Mouse (Mus musculus): ENCODE measurements around the gene Dcst1.

Dcst1 gene

DNA sequence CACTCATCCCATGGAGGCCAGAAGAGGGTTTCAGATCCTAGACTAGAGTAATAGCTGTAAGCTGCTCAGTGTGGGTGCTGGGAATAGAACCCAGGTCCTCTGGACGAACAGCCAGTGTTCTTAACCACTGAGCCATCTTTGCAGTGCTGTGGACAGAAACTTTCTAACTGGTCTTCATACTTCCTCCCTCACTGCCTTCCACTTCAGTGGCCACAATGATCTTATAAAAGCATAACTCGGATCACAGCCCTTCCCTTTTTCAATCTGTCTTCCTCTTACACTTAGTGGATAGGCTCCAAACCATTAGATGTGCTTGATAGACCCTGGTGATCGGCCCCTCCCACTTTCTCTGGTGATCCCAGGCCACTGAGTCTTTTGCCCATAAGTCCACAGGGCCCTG, 4.8 kb downstream of the Dcst1 start:
- no peak for DNase-seq

DNA sequence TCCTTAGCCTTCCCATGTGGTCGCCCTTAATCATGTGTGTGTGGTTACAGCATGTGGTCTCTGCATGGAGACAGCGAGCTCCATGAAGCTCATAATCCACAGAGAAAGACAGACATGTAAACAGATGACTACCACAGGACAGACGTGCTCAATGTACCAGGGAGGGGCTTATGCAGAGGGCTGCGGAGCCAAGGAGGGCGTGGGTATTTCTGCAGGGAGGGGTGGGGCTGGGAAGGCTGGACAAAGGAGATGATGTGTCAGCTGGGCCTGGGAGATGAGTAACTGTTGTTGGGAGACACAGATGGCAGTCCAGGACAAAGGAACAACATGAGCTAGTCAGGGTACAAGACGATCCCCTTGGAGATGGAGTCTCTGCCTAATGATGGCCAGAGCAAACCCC, 5.4 kb downstream of the Dcst1 start:
- no peak for DNase-seq

DNA sequence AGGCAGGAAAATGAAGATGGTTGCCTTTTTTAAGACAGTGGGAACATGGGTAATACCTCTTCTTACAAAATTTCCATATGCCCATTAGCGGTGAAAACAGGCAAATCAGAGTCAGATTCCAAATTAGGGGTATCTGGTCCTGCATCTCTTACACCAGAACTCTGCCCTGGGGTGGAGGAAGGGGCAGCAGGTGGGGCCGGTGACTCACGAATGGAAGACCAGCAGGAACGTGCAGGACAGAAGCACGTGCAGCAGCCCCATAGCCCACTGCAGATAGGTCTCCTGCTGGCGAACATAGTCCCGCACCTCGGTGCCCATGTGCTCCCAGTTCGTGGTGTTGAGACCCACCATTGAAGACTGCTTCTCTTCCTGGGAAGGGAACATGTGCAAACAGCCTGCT, 9.0 kb downstream of the Dcst1 start:
- DNase-seq: no peak

DNA sequence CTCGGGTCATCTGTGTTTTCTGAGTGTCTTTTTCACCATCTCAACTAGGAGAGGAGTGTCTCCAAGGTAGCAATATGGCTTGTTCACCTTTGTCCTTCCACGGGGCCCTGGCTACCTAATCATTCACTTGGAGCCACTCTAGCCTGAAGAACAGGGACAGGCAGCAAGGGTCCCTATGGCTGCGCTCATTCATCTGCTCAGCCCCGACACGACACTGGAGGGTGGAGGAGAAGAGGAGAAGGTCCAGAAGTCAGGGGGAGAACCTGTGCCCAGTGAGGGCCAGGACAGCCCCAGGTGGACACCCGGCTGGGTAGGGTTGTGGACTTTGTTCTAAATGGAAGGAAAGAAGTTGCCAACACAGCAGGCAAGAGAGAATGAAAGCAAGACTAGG, 9.5 kb downstream of the Dcst1 start:
- peak; percentile 51 for DNase-seq

DNA sequence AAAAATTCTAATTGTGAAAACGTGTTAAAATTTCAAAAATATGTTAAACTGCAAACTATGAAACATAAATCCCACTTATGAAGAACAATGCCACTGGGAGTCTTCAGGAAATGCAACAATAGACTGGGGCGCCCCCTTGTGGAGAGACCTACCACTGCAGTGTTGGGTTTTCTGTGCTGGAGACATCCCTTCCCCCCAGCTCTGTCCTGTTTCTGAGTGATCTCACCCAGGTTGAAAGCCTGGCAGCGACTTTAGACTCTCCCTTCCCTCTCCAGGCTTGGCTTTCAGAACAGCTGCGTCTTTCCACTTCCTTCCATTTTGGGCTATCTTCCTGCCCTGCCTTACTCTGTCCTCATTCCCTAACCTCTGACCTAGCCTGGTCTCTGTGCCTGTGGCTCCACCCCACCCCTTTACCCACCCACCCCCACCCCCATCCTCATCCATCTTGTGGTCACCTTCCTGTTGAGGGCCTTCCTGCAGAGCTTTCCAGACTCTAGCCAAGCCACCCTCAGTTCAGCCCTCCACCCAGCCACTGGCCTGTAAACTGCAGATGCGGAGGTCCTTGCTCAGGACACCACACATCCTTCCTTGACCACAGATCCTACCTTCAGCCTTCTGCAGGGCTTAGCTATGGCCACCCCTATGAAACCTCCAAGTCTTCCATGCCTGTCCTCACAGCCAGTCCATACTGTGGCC, 10.1 kb downstream of the Dcst1 start:
- peak; percentile 91 for DNase-seq

DNA sequence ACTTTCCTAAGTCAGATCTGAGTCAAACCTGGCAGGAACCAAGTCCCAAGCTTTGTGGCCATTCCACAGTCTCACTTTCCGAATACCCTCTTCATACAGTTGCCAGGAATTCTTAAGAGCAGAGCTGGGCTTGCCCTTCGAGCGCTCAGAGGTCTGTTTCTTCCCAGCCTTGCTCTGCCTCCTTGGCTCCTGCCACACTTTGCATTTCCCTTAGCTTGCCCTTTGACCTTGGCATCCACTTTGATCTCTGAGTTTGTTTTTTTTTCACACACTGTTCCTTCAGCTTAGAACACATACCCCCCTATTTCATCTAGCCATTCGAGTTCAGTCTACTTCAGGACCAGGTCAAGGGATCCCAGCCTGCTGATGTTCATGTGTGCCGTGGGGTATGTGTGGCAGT, 13.8 kb downstream of the Dcst1 start:
- DNase-seq: peak; percentile 40

DNA sequence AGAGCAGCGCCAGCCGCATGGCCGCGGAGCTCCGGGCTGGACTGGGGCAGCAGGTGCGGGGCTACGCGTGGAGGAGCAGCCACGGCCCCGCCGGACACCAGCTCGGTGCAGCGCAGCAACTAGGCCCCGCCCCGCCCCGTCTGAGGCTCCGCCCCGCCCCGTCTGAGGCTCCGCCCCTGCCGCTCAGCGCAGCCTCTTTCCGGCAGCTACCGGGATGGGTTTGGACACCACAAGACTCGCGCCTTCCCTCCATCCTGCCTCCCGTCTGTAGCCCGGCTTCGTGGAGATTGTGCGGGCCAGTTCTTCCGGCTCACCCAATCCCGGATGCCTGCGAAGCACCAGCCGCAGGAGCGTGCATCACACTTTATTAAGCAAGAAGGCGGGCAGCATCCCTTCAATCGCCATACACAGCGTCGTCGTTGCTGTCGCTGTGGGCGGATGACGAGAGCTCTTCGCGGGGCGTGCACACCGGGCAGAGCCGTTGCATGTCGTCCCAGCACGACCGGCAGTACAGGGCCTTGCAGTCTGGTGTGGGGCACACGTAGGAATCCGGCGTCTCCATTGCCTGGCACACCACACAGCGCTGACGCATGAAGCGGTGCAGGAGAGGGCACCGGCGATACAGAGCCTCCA, 15.1 kb downstream of the Dcst1 start, which contains the start of gene Adam15:
TSS of gene Adam15 (minus strand) at position 128 of the 633 bp plus-strand sequence.
- DNase-seq: peak; percentile 94

DNA sequence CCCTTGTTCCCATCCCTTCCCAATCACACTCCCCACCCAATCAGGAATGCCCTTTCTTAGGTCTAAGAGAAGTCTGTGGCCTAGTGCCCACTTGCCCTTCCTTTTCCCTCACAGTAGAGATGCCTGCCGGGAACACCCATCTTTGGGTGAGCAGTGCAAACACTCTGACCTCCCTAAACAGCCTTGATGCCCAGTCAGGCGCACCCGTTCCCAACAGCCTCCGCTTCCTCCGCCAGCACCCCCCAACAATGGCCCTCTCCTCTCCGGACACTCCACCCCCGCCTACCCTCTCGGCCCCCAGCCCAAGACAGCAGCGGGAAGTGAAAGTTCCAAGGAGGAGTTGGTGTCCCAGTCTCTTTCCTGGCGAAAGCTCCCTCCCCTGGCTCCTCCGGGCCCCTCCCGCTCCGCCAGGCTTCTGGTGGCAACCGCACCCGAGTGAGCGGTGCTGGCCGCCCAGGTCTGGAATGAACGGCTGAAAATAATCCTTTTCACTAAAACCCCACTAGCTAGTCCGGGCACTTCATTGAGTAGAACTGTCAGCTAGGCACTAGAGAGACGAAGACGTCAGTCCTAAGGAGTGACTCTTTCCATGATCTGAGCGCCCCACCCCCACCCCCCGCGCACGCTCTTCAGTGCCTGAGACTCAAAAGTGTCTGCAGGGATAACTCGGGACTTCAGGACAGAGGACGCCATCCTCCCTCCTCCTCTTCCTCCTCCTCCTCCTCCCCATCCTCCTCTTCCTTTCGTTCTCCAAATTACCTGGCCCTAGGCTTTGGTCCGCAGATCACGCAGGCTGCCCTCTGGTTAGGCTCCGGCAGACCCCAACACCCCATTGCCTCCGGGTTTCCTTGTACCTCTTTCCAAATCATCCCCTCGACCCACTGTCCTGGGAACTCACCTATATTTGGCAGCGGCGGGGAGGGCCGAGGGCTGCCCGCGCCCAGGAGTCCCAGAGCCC, 15.9 kb downstream of the Dcst1 start:
- DNase-seq: peak; percentile 65

DNA sequence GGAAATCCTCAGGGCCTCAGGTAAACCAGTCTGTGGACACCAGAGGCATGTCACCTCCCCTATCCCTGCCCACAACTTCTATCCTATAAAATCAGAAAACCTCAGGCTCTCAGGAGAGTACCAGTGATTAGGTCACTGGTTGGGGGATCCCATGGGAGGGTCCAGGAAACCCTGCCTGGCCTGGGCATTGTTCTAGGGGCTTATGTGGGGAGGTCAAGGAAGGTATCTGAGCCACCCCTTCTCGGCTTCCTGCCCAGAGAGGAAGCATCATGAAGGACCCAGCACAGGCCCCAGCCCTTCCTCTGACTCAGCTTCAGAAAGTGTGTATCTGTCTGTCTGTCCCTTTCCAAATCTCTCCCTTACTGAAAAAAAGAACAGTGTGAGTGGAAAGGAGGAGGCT, 17.1 kb downstream of the Dcst1 start:
- no peak for DNase-seq

DNA sequence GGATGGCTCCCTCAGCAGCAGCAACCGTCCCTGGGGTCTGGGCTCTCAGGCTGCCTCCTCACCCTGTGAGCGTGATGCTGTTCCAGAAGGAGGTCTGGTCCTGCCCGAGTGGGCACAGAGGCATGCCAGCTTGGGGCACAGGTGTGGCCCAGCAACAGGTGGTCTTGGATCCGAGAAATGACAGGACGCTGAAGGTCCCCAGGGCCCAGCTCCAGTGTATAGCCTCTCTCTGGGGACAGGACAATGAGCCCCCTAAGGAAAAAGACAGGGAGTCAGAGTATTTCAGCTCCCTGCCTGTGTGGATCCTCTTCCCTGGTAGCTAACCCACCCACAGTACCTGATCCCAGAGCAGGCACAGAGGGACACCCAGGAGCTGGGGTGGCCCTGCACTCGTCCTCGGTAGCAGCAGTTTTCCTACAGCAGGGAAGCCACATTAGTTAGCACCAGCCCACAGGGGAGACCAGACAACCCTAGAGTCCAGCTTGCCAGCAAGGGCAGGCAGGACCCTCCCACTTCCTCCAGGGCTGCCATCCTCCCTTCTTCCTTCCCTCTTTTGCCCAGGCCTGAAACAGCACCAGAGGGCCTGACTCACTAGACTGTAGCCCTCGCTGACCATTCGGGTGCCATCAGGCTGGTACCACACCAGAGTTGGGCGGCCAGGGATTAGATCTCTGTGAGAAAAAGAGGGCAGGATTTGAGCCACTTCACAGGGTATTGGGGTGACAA, 18.1 kb downstream of the Dcst1 start:
- no peak for DNase-seq

DNA sequence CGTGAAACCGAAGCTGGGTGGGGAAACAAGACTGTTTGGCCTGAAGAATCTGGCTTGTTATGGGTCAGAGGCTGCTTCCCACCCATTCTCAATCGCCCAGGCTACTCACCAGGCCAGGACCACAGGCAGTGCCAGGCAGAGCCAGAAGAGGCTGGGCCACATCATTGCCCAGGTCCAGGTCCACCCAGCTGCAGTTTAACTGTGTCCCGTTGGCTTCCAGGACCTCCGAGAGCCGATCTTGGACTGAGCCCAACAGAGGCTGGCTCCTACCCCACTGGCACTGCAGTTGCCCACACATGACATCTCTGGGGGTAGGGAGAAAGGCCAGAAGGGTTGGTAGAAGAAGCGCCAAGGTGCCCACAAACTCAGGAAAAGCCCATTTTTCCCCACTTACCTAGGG, 21.8 kb downstream of the Dcst1 start:
- DNase-seq: peak; percentile 41

DNA sequence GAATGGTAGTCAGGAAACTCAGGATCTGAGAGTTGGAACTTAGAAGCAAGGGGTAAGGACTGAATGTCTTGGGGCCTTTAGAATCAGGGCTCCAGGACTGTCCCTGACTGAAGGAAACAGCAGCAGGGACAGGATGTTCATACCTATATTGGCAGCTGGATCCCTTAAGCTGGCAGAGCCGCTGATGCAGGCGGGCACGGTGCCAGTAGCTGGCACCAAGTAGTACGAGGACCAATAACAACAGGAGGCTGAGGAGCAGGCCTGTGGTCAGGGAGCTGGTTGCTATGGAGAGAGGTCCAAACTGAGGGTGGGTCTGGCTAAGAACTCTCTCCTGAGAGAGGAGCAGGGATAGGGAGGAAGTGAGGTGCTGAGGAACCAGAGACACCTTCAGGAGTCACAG, 23.3 kb downstream of the Dcst1 start:
- no peak for DNase-seq

DNA sequence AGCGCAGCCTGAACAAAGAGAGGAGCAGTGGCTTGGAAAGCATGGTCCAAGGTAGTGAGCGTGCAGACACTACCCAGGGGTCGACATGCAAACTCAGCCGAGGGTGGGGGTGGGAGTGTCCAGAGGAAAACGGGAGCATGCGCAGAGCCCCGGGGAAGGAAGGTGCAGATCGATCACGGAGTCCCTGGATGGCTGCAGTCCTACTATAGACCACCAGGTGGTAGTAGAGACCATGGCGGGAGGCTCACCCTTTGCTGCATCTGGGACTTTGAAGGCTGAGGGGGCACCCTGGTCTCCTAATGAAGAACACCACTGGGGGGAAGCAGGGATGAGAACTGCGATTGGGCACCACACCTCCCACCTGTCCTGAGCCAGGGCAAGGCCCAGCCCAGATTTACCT, 24.6 kb downstream of the Dcst1 start:
- peak; percentile 77 for DNase-seq

DNA sequence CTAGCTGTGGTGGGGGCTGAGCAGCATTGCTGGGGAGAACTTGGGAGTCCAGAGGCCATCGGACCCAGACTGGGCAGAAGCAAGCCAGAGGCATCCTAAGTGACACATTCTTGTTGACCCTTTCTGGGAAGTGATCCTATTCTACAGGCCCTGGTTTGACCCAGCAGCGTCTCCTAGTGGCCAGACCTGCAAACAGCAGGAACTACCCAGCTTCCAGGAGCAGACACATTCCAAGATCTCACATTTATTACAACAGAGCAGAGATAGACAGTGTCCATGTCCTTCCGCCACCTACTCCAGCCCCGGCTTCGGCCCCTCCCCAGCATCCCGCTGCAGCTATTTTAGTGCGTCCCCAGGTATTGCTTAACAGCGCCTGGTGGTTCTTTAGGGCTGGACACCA, 25.6 kb downstream of the Dcst1 start:
- DNase-seq: peak; percentile 84

DNA sequence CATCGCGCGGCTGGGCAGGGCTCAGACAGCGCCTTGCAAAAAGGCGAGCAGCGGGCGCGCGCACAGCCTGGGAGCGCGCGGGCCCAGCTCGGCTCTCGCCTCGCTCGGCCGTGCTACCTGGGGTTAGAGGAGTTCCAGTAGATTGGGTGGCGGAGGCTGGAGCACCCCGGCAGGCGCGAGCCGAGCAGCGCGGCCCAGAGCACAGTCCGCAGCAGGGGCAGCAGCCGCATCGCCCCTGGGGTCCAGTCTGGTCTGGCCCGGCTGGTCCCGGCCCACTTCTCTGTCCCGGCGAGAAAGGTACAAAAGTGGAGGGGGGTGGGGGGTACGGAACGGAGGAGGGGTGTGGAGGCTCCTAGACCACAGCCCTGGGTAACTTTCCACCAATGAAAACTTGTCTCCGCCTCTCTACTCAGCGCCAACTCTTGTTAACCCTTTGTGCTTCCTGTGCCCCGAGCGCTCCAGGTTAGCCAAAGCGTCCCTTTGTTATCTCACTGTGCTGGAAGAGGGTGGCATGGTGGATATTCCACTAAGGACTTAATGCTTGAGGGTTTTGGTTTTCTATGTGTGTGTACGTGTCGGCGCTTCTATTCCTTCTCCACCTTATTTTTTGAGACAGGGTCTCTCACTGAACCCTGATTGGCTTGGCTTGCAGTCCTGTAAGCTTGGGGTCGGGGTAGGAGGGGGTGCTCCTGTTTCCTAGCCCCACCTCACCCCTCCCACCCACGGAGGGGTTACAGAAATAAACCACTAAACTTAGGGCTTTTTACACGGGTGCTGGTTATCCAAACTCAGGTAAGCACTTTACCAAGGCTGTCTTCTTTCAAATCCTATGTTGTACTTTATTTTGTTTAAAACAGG, 27.1 kb downstream of the Dcst1 start, which contains the start of gene Efna4:
TSS of gene Efna4 (minus strand) at position 308 of the 858 bp plus-strand sequence.
- DNase-seq: peak; percentile 61

DNA sequence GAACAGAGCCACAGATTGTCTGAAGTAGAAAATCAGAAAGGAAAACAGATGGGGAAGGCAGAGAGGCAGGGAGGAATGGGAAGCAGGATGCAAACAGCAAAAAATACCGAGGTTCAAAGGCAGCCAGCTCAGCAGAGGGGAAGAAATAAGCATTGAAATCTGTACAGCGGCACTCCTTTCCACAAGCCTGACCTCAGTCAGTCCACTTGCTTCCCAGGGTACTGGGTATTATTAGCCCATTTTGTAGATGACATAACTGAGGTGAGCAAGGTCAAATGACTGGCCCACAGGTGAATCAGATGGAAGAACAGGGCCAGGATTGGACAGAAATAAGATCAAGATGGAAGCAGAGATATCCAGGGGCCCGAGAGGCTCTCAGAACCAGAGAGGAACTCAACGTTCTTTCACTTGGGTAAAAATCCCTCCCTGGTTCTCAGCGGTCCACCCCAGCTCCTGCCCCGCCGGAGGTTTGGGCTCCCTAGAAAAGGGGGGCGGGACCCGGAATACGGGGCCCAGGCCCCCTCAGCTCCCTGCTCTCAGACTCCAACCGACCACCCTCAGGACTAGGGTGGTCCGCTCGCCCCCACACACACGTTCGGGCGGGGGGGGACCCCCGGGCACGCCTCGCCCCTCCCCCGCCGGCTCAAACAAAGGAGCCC, 27.9 kb downstream of the Dcst1 start:
- no peak for DNase-seq

DNA sequence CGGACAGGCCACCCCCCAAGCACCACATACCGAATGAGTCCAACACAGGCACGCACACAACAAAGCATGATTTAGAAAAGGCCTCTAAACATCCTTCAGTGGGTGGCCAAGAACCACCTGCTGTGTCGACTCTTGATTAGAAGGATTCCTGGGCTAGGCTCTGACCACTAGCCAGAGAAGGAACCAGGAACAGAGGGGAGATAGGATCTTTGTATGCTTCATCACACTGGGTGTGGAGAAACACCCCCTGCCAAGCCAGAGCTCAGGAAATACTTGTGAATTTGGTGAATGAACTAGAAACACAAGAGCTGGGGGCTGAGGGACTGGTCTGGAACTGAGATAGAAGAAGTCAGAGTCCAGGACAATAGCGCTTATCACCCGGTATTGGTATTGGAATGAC, 28.5 kb downstream of the Dcst1 start:
- no peak for DNase-seq

DNA sequence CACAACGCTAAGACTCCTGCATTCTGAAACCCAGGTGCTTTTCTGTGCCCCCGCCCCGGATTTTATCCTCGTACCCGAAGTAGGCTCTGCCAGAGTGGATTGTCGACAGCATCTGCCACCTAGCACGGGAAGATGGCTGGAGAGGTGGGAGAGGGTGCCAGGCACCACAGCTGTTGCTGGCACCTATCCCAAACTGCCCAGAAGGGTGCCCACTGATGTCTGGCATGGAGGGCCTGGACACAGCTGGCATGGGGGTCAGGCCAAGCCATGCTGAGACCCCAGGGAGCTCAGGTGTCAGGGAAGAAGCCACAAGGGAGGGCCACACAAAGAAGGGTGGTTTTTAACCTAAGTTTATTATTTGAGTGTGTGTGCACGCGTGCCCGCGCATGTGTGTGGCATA, 32.0 kb downstream of the Dcst1 start:
- no peak for DNase-seq

DNA sequence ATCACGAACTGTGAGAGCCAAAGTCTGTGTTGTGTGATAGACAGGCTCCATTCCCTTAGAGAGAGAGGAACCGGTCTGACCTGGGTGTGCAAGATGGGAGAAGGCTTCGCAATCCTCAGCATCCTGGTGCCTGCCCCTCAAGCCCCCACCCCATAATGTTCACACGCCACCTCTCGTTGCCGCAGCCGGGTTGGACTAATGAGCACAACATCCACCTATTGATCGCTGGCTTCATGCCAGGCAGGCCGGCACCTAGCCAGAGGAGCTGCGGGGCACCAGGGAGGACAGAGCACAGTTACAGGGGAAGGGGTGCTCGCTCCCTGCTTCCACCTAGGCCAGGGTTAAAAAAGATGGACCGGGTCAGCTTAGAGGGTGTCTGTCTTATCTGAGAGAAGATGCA, 32.6 kb downstream of the Dcst1 start:
- no peak for DNase-seq

DNA sequence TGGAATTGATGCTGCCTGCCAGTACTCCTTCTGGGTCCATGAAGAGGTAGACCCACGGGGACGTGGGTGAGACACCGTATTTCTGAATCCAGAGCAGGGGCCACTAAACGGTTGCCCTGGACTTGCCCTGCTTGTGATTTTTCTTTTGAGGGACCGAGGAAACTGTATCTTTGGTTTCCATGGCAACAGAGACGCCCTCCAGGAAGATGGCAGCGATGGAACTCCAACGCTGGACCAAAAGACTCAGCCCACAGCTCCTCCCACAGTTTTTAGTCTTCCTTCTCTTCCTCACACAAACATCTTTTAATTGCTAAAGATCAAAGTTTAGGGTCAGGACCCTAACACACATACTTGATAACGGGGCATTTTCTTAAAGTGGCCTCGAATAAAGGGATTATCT, 33.0 kb downstream of the Dcst1 start:
- DNase-seq: no peak

DNA sequence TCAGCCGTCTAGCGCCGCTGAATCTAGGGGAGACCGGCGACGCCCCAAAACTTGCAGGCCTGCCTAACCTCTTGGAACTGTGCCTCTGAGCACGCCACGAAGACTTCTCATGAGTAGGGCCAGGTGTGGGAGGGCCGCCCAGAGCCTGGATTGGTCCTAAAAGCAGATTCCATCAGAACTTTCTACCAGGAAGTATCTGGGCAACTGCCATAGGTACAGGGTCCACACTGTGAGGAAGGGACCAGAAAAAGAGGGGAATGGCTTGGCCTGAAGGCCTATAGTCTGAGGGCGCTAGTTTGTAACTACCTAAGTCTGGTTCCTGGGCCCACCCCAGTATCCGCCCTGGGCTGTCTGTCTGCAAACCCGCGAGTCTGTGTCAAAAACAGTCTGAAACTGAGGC, 33.5 kb downstream of the Dcst1 start:
- no peak for DNase-seq
